Mouse (Mus musculus) stomach, postnatal 0 days (tissue): Measurements from ENCODE around the gene Suv39h1.

Experiments
- CTCF ChIP-seq: IDR thresholded peaks from 2 replicates; pipeline ENCODE4 v1.5.1; 2016; ENCODE audit warnings: antibody characterized with exemption, low read depth, mild to moderate bottlenecking, moderate library complexity
- EP300 ChIP-seq: optimal IDR thresholded peaks from 2 replicates; pipeline ENCODE3; 2016; ENCODE audit warnings: antibody characterized with exemption

- no peak for TF ChIP-seq EP300
- no peak for TF ChIP-seq CTCF
Observed at GRCm38 (mm10) chrX:8123821-8124470, 49.4 kb upstream of the Suv39h1 start.
